Mouse (Mus musculus) kidney, embryonic 16.5 days (tissue): ENCODE measurements at regions not wholly inside any gene's neighbourhood (a gene's known extent, or its start where the extent isn't known, plus 50 kb on each side); places are given as distances from the start of the nearest gene placed in this dataset.

Experiments
- ATAC-seq: fragments of 200-750 bp; cut with Nextera tagmentation; 2 replicates; pipeline ENCODE4 v1.8.0; 2017; ENCODE audit warnings: moderate TSS enrichment; ENCODE audit not compliant: low FRiP score, low TSS enrichment
- H3K27ac ChIP-seq: fragments of 300-500 bp; sonication (generic); 2 replicates; pipeline ENCODE4 v1.5.1; 2014; ENCODE audit warnings: low read length
- H3K27me3 ChIP-seq: fragments of 300-500 bp; sonication (generic); 2 replicates; pipeline ENCODE4 v1.6.1; 2014; ENCODE audit warnings: low read length, control low read depth, mixed read lengths; ENCODE audit not compliant: insufficient read depth
- H3K36me3 ChIP-seq: fragments of 300-500 bp; sonication (generic); 2 replicates; pipeline ENCODE4 v1.6.1; 2014; ENCODE audit warnings: low read length, control low read depth, mixed read lengths; ENCODE audit not compliant: insufficient read depth
- H3K4me1 ChIP-seq: fragments of 300-500 bp; sonication (generic); 2 replicates; pipeline ENCODE4 v1.6.1; 2014; ENCODE audit warnings: low read length, control low read depth, mixed read lengths; ENCODE audit not compliant: insufficient read depth
- H3K4me2 ChIP-seq: fragments of 300-500 bp; sonication (generic); replicated peaks from 2 replicates; pipeline ENCODE4 v1.6.1; 2014; ENCODE audit warnings: low read depth, low read length
- H3K4me3 ChIP-seq: fragments of 300-500 bp; sonication (generic); 2 replicates; pipeline ENCODE4 v1.5.1; 2014; ENCODE audit warnings: mild to moderate bottlenecking, low read length
- H3K9ac ChIP-seq: fragments of 300-500 bp; sonication (generic); replicated peaks from 2 replicates; pipeline ENCODE4 v1.6.1; 2014; ENCODE audit warnings: low read length
- H3K9me3 ChIP-seq: fragments of 300-500 bp; sonication (generic); 2 replicates; pipeline ENCODE4 v1.6.1; 2016; ENCODE audit warnings: low read length, control low read depth
- WGBS: fragments of 180-500 bp; shearing (Covaris S2); extraction: QIAGEN DNeasy Blood & Tissue Kit; methylation state at CpG from one replicate; pipeline ENCODE4 v1.1.7; 2014; 5-methylcytosine and 5-hydroxymethylcytosine counted together

- Histone ChIP-seq H3K9me3 (no peaks in the 10 kb centered on the region), H3K9ac (no peak overlapping the region), H3K4me1 (0 out of 2 replicates have a peak, but pooled peaks cover 6% of the 10 kb centered on the region), H3K4me3 (no peak overlapping the region), H3K27me3 (no peaks in the 10 kb centered on the region), H3K4me2 (no peak overlapping the region), H3K36me3 (no peaks in the 10 kb centered on the region), H3K27ac (no peak overlapping the region)
- WGBS, result 83% methylated on average over 11 of the region's 11 CpGs
- ATAC-seq, result no peak
These were observed 170.5 kb upstream of the Adgrl2 start for GRCm38 (mm10) chr3:149160833-149161232.

GRCm38 (mm10) chr3:149157381-149157780, 167.0 kb upstream of the Adgrl2 start:
- Histone ChIP-seq H3K27ac (no peak overlapping the region), H3K9ac (no peak overlapping the region), H3K27me3 (no peaks in the 10 kb centered on the region), H3K36me3 (no peaks in the 10 kb centered on the region), H3K9me3 (no peaks in the 10 kb centered on the region), H3K4me1 (no peaks in the 10 kb centered on the region), H3K4me3 (no peak overlapping the region), H3K4me2 (no peak overlapping the region)
- ATAC-seq, result no peak
- WGBS, result 83% methylated on average over 8 of the region's 8 CpGs

- ATAC-seq, result no peak
- no peaks in the 10 kb centered on the region for H3K36me3 ChIP-seq
- 0 out of 2 replicates have a peak, but pooled peaks cover 6% of the 10 kb centered on the region for H3K4me1 ChIP-seq
- no peaks in the 10 kb centered on the region for H3K9me3 ChIP-seq
- H3K4me2 ChIP-seq, result no peak overlapping the region
- 73% methylated on average over 4 of the region's 4 CpGs for WGBS
- H3K27me3 ChIP-seq, result no peaks in the 10 kb centered on the region
- no peak overlapping the region for H3K27ac ChIP-seq
- H3K9ac ChIP-seq, result no peak overlapping the region
- no peak overlapping the region for H3K4me3 ChIP-seq
These were observed 162.0 kb upstream of the Adgrl2 start for GRCm38 (mm10) chr3:149152312-149152711.

GRCm38 (mm10) chr3:149150796-149151195, 160.4 kb upstream of the Adgrl2 start:
- Histone ChIP-seq H3K9ac (no peak overlapping the region), H3K27ac (no peak overlapping the region), H3K27me3 (no peaks in the 10 kb centered on the region), H3K4me3 (no peak overlapping the region), H3K9me3 (no peaks in the 10 kb centered on the region), H3K36me3 (no peaks in the 10 kb centered on the region), H3K4me2 (no peak overlapping the region), H3K4me1 (0 out of 2 replicates have a peak, but pooled peaks cover 6% of the 10 kb centered on the region)
- 91% methylated on average over 3 of the region's 3 CpGs for WGBS
- no peak for ATAC-seq

- no peak overlapping the region for H3K9ac ChIP-seq
- H3K4me1 ChIP-seq, result 0 out of 2 replicates have a peak, but pooled peaks cover 6% of the 10 kb centered on the region
- peak overlapping the region; percentile 56; the same call in 1 of the 2 replicates for H3K27ac ChIP-seq
- 0 out of 2 replicates have a peak overlapping the region, but pooled peaks have one; percentile 20 for H3K4me2 ChIP-seq
- H3K9me3 ChIP-seq, result no peaks in the 10 kb centered on the region
- 30% methylated on average over 8 of the region's 8 CpGs for WGBS
- peak; percentile 88 for ATAC-seq
- H3K4me3 ChIP-seq, result no peak overlapping the region
- no peaks in the 10 kb centered on the region for H3K36me3 ChIP-seq
- H3K27me3 ChIP-seq, result no peaks in the 10 kb centered on the region
These were observed 158.3 kb upstream of the Adgrl2 start for GRCm38 (mm10) chr3:149148608-149149007.

- 60% methylated on average over 6 of the region's 6 CpGs for WGBS
- no peak overlapping the region for H3K4me3 ChIP-seq
- H3K9me3 ChIP-seq, result no peaks in the 10 kb centered on the region
- H3K9ac ChIP-seq, result no peak overlapping the region
- H3K27ac ChIP-seq, result peak overlapping the region; percentile 56; the same call in 1 of the 2 replicates
- ATAC-seq, result no peak
- H3K4me2 ChIP-seq, result peak overlapping the region; percentile 20; the same call in 1 of the 2 replicates
- no peaks in the 10 kb centered on the region for H3K27me3 ChIP-seq
- no peaks in the 10 kb centered on the region for H3K36me3 ChIP-seq
- 0 out of 2 replicates have a peak, but pooled peaks cover 6% of the 10 kb centered on the region for H3K4me1 ChIP-seq
These were observed 157.6 kb upstream of the Adgrl2 start for GRCm38 (mm10) chr3:149147916-149148315.

- Histone ChIP-seq H3K36me3 (no peaks in the 10 kb centered on the region), H3K4me1 (0 out of 2 replicates have a peak, but pooled peaks cover 6% of the 10 kb centered on the region), H3K9ac (no peak overlapping the region), H3K9me3 (no peaks in the 10 kb centered on the region), H3K27ac (no peak overlapping the region), H3K27me3 (no peaks in the 10 kb centered on the region), H3K4me2 (no peak overlapping the region), H3K4me3 (no peak overlapping the region)
- WGBS, result 45% methylated on average over 9 of the region's 9 CpGs
- ATAC-seq, result no peak
These were observed 156.3 kb upstream of the Adgrl2 start for GRCm38 (mm10) chr3:149146673-149147072.

GRCm38 (mm10) chr3:149140461-149140860, 150.1 kb upstream of the Adgrl2 start:
- 88% methylated on average over 3 of the region's 3 CpGs for WGBS
- Histone ChIP-seq H3K4me3 (no peak overlapping the region), H3K27me3 (no peaks in the 10 kb centered on the region), H3K27ac (no peak overlapping the region), H3K36me3 (no peaks in the 10 kb centered on the region), H3K4me1 (no peaks in the 10 kb centered on the region), H3K9me3 (no peaks in the 10 kb centered on the region), H3K4me2 (no peak overlapping the region), H3K9ac (no peak overlapping the region)
- no peak for ATAC-seq

GRCm38 (mm10) chr3:149134028-149134938, 143.9 kb upstream of the Adgrl2 start:
- no peaks in the 10 kb centered on the region for H3K4me1 ChIP-seq

GRCm38 (mm10) chr3:149118806-149119205, 128.5 kb upstream of the Adgrl2 start:
- Histone ChIP-seq H3K4me2 (no peak overlapping the region), H3K9ac (no peak overlapping the region), H3K27ac (no peak overlapping the region), H3K4me1 (peaks cover 14% of the 10 kb centered on the region; the same call in 1 of the 2 replicates), H3K27me3 (no peaks in the 10 kb centered on the region), H3K36me3 (no peaks in the 10 kb centered on the region), H3K9me3 (no peaks in the 10 kb centered on the region), H3K4me3 (no peak overlapping the region)
- 72% methylated on average over 5 of the region's 5 CpGs for WGBS
- no peak for ATAC-seq

More at GRCm38 (mm10) chr3:149134028-149134938, 143.9 kb upstream of the Adgrl2 start:
- Histone ChIP-seq H3K4me2 (no peak overlapping the region), H3K9me3 (no peaks in the 10 kb centered on the region), H3K27me3 (no peaks in the 10 kb centered on the region), H3K36me3 (no peaks in the 10 kb centered on the region), H3K4me3 (no peak overlapping the region), H3K9ac (no peak overlapping the region), H3K27ac (no peak overlapping the region)
- 61% methylated on average over 9 of the region's 9 CpGs for WGBS
- ATAC-seq, result peak; percentile 57
